Mouse (Mus musculus): ENCODE results near the gene 4921524J17Rik. TPM values are rescaled to one million over a fixed set of nuclear protein-coding genes. Genes with fewer than 3 reads are reported as not detected.

Gene 4921524J17Rik
- 38.2 and 44.6 TPM in 2 replicates for polyA plus RNA-seq (2015; fragmentation: Nextera tagmentation; extraction: Ambion mirVana)

GRCm38 (mm10) chr8:85432168-85433016 lies at the start of gene 4921524J17Rik:
TSS of gene 4921524J17Rik (minus strand) at chr8:85432833.
- Histone ChIP-seq H3K36me3 (ENCODE audit: control insufficient read depth, insufficient read depth, low read length) (no peaks in the 10 kb centered on the region), H3K4me1 (replicated peaks; ENCODE audit: control insufficient read depth, insufficient read depth, low read length) (peaks cover 24% of the 10 kb centered on the region), H3K27me3 (ENCODE audit: control insufficient read depth, insufficient read depth, low read depth, low read length) (no peaks in the 10 kb centered on the region), H3K9me3 (ENCODE audit: control insufficient read depth, low read length) (no peaks in the 10 kb centered on the region), H3K9ac (ENCODE audit: low read length) (peak within 1 kb of the TSS; percentile 95), H3K27ac (ENCODE audit: low read length) (peak within 1 kb of the TSS; percentile 95), H3K4me2 (ENCODE audit: low read depth, low read length) (peak within 1 kb of the TSS; percentile 68), H3K4me3 (ENCODE audit: low read length) (peak within 1 kb of the TSS; percentile 83)
- ATAC-seq (ENCODE audit: low read depth), result peak; percentile 100
- WGBS, result under 1% methylated on average over 69 of the region's 85 CpGs

- H3K9me3 ChIP-seq (ENCODE audit: control insufficient read depth, low read length), result no peaks in the 10 kb centered on the region
- 44% methylated on average over 6 of the region's 6 CpGs for WGBS
- peak; percentile 45; the same call in 1 of the 2 replicates for ATAC-seq (ENCODE audit: low read depth)
- H3K4me3 ChIP-seq (ENCODE audit: low read length), result no peak overlapping the region
- no peak overlapping the region for H3K27ac ChIP-seq (ENCODE audit: low read length)
- H3K4me2 ChIP-seq (ENCODE audit: low read depth, low read length), result peak overlapping the region; percentile 37; the same call in 1 of the 2 replicates
- no peaks in the 10 kb centered on the region for H3K36me3 ChIP-seq (ENCODE audit: control insufficient read depth, insufficient read depth, low read length)
- H3K4me1 ChIP-seq (replicated peaks; ENCODE audit: control insufficient read depth, insufficient read depth, low read length), result no peaks in the 10 kb centered on the region
- no peak overlapping the region for H3K9ac ChIP-seq (ENCODE audit: low read length)
- H3K27me3 ChIP-seq (ENCODE audit: control insufficient read depth, insufficient read depth, low read depth, low read length), result no peaks in the 10 kb centered on the region
These were observed 49.8 kb upstream of the 4921524J17Rik start for GRCm38 (mm10) chr8:85482427-85482826.

GRCm38 (mm10) chr8:85481900-85482299 lies 49.3 kb upstream of the 4921524J17Rik start:
- no peaks in the 10 kb centered on the region for H3K36me3 ChIP-seq (ENCODE audit: control insufficient read depth, insufficient read depth, low read length)
- H3K4me1 ChIP-seq (replicated peaks; ENCODE audit: control insufficient read depth, insufficient read depth, low read length), result no peaks in the 10 kb centered on the region
- H3K27me3 ChIP-seq (ENCODE audit: control insufficient read depth, insufficient read depth, low read depth, low read length), result no peaks in the 10 kb centered on the region
- ATAC-seq (ENCODE audit: low read depth), result peak; percentile 95
- H3K27ac ChIP-seq (ENCODE audit: low read length), result peak overlapping the region; percentile 70
- 0 out of 2 replicates have a peak overlapping the region, but pooled peaks have one; percentile 2 for H3K4me3 ChIP-seq (ENCODE audit: low read length)
- no peaks in the 10 kb centered on the region for H3K9me3 ChIP-seq (ENCODE audit: control insufficient read depth, low read length)
- WGBS, result 20% methylated on average over 10 of the region's 10 CpGs
- H3K9ac ChIP-seq (ENCODE audit: low read length), result peak overlapping the region; percentile 51
- H3K4me2 ChIP-seq (ENCODE audit: low read depth, low read length), result peak overlapping the region; percentile 37

GRCm38 (mm10) chr8:85479710-85480109 lies 47.1 kb upstream of the 4921524J17Rik start:
- no peaks in the 10 kb centered on the region for H3K4me1 ChIP-seq (replicated peaks; ENCODE audit: control insufficient read depth, insufficient read depth, low read length)
- H3K27ac ChIP-seq (ENCODE audit: low read length), result no peak overlapping the region
- no peak overlapping the region for H3K4me3 ChIP-seq (ENCODE audit: low read length)
- H3K36me3 ChIP-seq (ENCODE audit: control insufficient read depth, insufficient read depth, low read length), result no peaks in the 10 kb centered on the region
- H3K27me3 ChIP-seq (ENCODE audit: control insufficient read depth, insufficient read depth, low read depth, low read length), result no peaks in the 10 kb centered on the region
- no peak for ATAC-seq (ENCODE audit: low read depth)
- H3K9me3 ChIP-seq (ENCODE audit: control insufficient read depth, low read length), result no peaks in the 10 kb centered on the region
- WGBS, result 78% methylated on average over 2 of the region's 2 CpGs
- no peak overlapping the region for H3K4me2 ChIP-seq (ENCODE audit: low read depth, low read length)
- H3K9ac ChIP-seq (ENCODE audit: low read length), result no peak overlapping the region

GRCm38 (mm10) chr8:85478397-85478796 lies 45.8 kb upstream of the 4921524J17Rik start:
- Histone ChIP-seq H3K36me3 (ENCODE audit: control insufficient read depth, insufficient read depth, low read length) (no peaks in the 10 kb centered on the region), H3K4me3 (ENCODE audit: low read length) (no peak overlapping the region), H3K27ac (ENCODE audit: low read length) (no peak overlapping the region), H3K4me1 (replicated peaks; ENCODE audit: control insufficient read depth, insufficient read depth, low read length) (no peaks in the 10 kb centered on the region), H3K4me2 (ENCODE audit: low read depth, low read length) (no peak overlapping the region), H3K9ac (ENCODE audit: low read length) (no peak overlapping the region), H3K27me3 (ENCODE audit: control insufficient read depth, insufficient read depth, low read depth, low read length) (no peaks in the 10 kb centered on the region), H3K9me3 (ENCODE audit: control insufficient read depth, low read length) (no peaks in the 10 kb centered on the region)
- 66% methylated on average over 2 of the region's 2 CpGs for WGBS
- no peak for ATAC-seq (ENCODE audit: low read depth)

GRCm38 (mm10) chr8:85476970-85477545 lies 44.4 kb upstream of the 4921524J17Rik start:
- H3K36me3 ChIP-seq (ENCODE audit: control insufficient read depth, insufficient read depth, low read length), result no peaks in the 10 kb centered on the region
- no peak overlapping the region for H3K9ac ChIP-seq (ENCODE audit: low read length)
- H3K27me3 ChIP-seq (ENCODE audit: control insufficient read depth, insufficient read depth, low read depth, low read length), result no peaks in the 10 kb centered on the region

GRCm38 (mm10) chr8:85474924-85475323 lies 42.3 kb upstream of the 4921524J17Rik start:
- no peak for ATAC-seq (ENCODE audit: low read depth)
- Histone ChIP-seq H3K4me2 (ENCODE audit: low read depth, low read length) (no peak overlapping the region), H3K4me1 (replicated peaks; ENCODE audit: control insufficient read depth, insufficient read depth, low read length) (no peaks in the 10 kb centered on the region), H3K4me3 (ENCODE audit: low read length) (no peak overlapping the region), H3K27me3 (ENCODE audit: control insufficient read depth, insufficient read depth, low read depth, low read length) (no peaks in the 10 kb centered on the region), H3K9ac (ENCODE audit: low read length) (no peak overlapping the region), H3K27ac (ENCODE audit: low read length) (no peak overlapping the region), H3K36me3 (ENCODE audit: control insufficient read depth, insufficient read depth, low read length) (no peaks in the 10 kb centered on the region), H3K9me3 (ENCODE audit: control insufficient read depth, low read length) (no peaks in the 10 kb centered on the region)
- WGBS, result 84% methylated on average over 3 of the region's 3 CpGs

More at GRCm38 (mm10) chr8:85476970-85477545, 44.4 kb upstream of the 4921524J17Rik start:
- Histone ChIP-seq H3K4me2 (ENCODE audit: low read depth, low read length) (no peak overlapping the region), H3K27ac (ENCODE audit: low read length) (no peak overlapping the region), H3K9me3 (ENCODE audit: control insufficient read depth, low read length) (no peaks in the 10 kb centered on the region), H3K4me1 (replicated peaks; ENCODE audit: control insufficient read depth, insufficient read depth, low read length) (no peaks in the 10 kb centered on the region), H3K4me3 (ENCODE audit: low read length) (no peak overlapping the region)
- ATAC-seq (ENCODE audit: low read depth), result no peak
- 38% methylated on average over 4 of the region's 4 CpGs for WGBS

GRCm38 (mm10) chr8:85473246-85473645 lies 40.6 kb upstream of the 4921524J17Rik start:
- Histone ChIP-seq H3K9ac (ENCODE audit: low read length) (no peak overlapping the region), H3K4me2 (ENCODE audit: low read depth, low read length) (no peak overlapping the region), H3K27ac (ENCODE audit: low read length) (no peak overlapping the region), H3K9me3 (ENCODE audit: control insufficient read depth, low read length) (no peaks in the 10 kb centered on the region), H3K4me3 (ENCODE audit: low read length) (no peak overlapping the region), H3K27me3 (ENCODE audit: control insufficient read depth, insufficient read depth, low read depth, low read length) (no peaks in the 10 kb centered on the region), H3K36me3 (ENCODE audit: control insufficient read depth, insufficient read depth, low read length) (no peaks in the 10 kb centered on the region), H3K4me1 (replicated peaks; ENCODE audit: control insufficient read depth, insufficient read depth, low read length) (no peaks in the 10 kb centered on the region)
- ATAC-seq (ENCODE audit: low read depth), result peak; percentile 34
- WGBS, result 50% methylated on average over 4 of the region's 4 CpGs

- no peaks in the 10 kb centered on the region for H3K9me3 ChIP-seq (ENCODE audit: control insufficient read depth, low read length)
- 65% methylated on average over 6 of the region's 6 CpGs for WGBS
- H3K4me1 ChIP-seq (replicated peaks; ENCODE audit: control insufficient read depth, insufficient read depth, low read length), result no peaks in the 10 kb centered on the region
- no peak overlapping the region for H3K27ac ChIP-seq (ENCODE audit: low read length)
- no peaks in the 10 kb centered on the region for H3K36me3 ChIP-seq (ENCODE audit: control insufficient read depth, insufficient read depth, low read length)
- no peak for ATAC-seq (ENCODE audit: low read depth)
- no peak overlapping the region for H3K4me2 ChIP-seq (ENCODE audit: low read depth, low read length)
- H3K4me3 ChIP-seq (ENCODE audit: low read length), result no peak overlapping the region
- no peaks in the 10 kb centered on the region for H3K27me3 ChIP-seq (ENCODE audit: control insufficient read depth, insufficient read depth, low read depth, low read length)
- H3K9ac ChIP-seq (ENCODE audit: low read length), result no peak overlapping the region
These were observed 40.2 kb upstream of the 4921524J17Rik start for GRCm38 (mm10) chr8:85472800-85473199.
